Mouse (Mus musculus): ENCODE measurements around the gene Camk1d. TPM values are rescaled to one million over a fixed set of nuclear protein-coding genes. Genes with fewer than 3 reads are reported as not detected.

The Camk1d gene
- polyA plus RNA-seq, 1 experiment from 2014 or later = 5.6 TPM

Other genes starting within 250 kb of the Camk1d start
- 52.7 and 57.2 TPM in 2 replicates for gene Nudt5, start 130.5 kb upstream of the Camk1d start, polyA plus RNA-seq (2014; fragmentation: Nextera tagmentation; extraction: Ambion mirVana)
- gene Cdc123, start 130.6 kb upstream of the Camk1d start, polyA plus RNA-seq (2014; fragmentation: Nextera tagmentation; extraction: Ambion mirVana) = 175 and 189 TPM in 2 replicates
- gene Gm13199, start 148.4 kb upstream of the Camk1d start, polyA plus RNA-seq (2014; fragmentation: Nextera tagmentation; extraction: Ambion mirVana) = 0.61 and 1.1 TPM in 2 replicates
- gene Sec61a2, start 180.9 kb upstream of the Camk1d start, polyA plus RNA-seq (2014; fragmentation: Nextera tagmentation; extraction: Ambion mirVana) = 45.2 and 52.9 TPM in 2 replicates
- gene Dhtkd1, start 228.3 kb upstream of the Camk1d start, polyA plus RNA-seq (2014; fragmentation: Nextera tagmentation; extraction: Ambion mirVana) = 1.9 and 3.3 TPM in 2 replicates
- gene Upf2, start 237.0 kb upstream of the Camk1d start, polyA plus RNA-seq (2014; fragmentation: Nextera tagmentation; extraction: Ambion mirVana) = 6.6 and 8.1 TPM in 2 replicates

Measured in heart, embryonic 14.5 days (tissue).